Mouse (Mus musculus): ENCODE results near the gene Gm17545.

GRCm38 (mm10) chr9:22466212-22466611, 12.1 kb downstream of the Gm17545 start:
- TF ChIP-seq CTCF (IDR thresholded peaks at IDR 0.05; ENCODE audit: low read depth, low read length) (no peak), POLR2A (IDR thresholded peaks at IDR 0.05; ENCODE audit: borderline replicate concordance, low read depth, low read length) (no peak)

All from bone marrow macrophage, adult 2 months (primary cell).